Mouse (Mus musculus) ES-E14 (cell line): ENCODE data around the gene Vps52.

Source experiments
- CHD2 ChIP-seq: IDR thresholded peaks from 2 replicates; pipeline ENCODE4 v1.6.1; 2014; ENCODE audit warnings: mild to moderate bottlenecking, low read depth, low read length, inconsistent platforms
- HCFC1 ChIP-seq: IDR thresholded peaks from 2 replicates; pipeline ENCODE4 v1.6.1; 2012; ENCODE audit warnings: low read length, inconsistent platforms, borderline replicate concordance; ENCODE audit not compliant: insufficient read depth
- MAFK ChIP-seq: IDR thresholded peaks from 2 replicates; pipeline ENCODE4 v1.6.1; 2014; ENCODE audit warnings: mild to moderate bottlenecking, low read depth, low read length, inconsistent platforms; ENCODE audit not compliant: insufficient read depth
- ZC3H11A ChIP-seq: IDR thresholded peaks from 2 replicates; pipeline ENCODE4 v1.6.1; 2012; ENCODE audit warnings: low read depth, mild to moderate bottlenecking, inconsistent platforms, low read length, borderline replicate concordance
- ZNF384 ChIP-seq: IDR thresholded peaks from 2 replicates; pipeline ENCODE4 v1.6.1; 2012; ENCODE audit warnings: low read depth, low read length, inconsistent platforms

DNA sequence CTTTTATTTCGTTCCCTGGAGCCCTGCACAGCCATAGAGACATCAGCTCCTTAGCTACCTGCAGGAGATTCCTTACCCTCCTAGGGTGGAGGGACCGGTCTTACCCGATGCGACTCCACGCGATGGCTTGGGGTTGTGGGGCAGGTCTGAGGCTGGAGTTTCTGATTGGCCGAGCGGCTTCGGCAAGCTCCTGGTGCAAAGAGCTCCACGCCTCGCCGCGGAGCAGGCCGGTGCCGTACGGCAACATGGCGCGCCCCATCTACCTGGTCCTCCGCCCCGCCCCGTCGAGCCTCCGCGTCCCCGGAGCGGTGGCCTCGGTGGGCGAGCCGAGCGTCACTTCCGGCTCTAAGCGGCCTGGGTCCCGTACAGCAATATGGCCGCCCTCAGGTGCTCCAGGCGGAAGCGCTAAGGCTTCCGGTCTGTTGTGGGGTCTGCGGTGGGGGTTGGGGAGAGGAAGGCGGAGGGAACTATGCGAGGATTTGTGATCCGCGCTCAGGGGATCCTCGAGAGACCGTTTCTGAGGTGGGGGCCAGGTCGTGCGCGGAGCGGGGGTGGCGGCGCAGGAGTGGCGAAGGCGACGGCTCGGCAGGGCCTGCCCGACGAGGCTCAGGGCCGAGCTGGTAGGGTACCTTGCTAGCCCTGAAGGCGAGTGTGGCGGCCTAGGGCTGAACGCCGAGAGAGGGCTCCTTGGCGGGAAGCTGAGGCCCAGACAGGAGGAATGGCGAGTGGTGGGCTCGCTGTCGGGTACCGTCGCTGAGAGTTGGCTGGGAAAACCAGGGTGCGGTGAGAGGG is 46.3 kb upstream of the Vps52 start, which contains the start of gene Daxx:
- TF ChIP-seq HCFC1 (peak; percentile 90), ZC3H11A (no peak), MAFK (no peak), CHD2 (no peak; the same call in 1 of the 2 replicates), ZNF384 (no peak)
